Mouse (Mus musculus) stomach, postnatal 0 days (tissue): Measurements from ENCODE around the gene Zbed4.

Experiments
- CTCF ChIP-seq: IDR thresholded peaks from 2 replicates; pipeline ENCODE4 v1.5.1; 2016; ENCODE audit warnings: antibody characterized with exemption, low read depth, mild to moderate bottlenecking, moderate library complexity
- EP300 ChIP-seq: optimal IDR thresholded peaks from 2 replicates; pipeline ENCODE3; 2016; ENCODE audit warnings: antibody characterized with exemption

DNA sequence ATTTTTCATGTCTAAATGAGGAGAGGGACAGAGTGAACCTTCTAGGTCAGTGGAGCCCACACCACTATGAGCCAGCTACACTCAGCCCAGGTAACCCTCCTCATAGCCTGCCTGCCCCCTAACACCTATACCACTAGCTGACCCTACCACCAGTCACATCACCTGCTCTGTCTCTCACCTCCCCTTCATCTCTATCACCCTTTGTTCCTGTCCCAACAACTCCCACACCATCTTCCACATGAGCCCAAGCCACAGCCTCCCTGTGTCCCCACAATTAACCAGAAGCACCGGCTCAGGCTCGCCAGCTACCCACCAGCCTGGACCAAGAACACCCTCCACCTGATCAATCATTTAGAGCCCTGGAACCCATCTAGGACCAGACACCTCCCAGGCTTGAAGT lies 58.9 kb downstream of the Zbed4 start:
- TF ChIP-seq EP300 (no peak), CTCF (no peak)
